Mouse (Mus musculus): ENCODE results near the gene Ntan1.
"Not testable (repeated sequence)": the region's sequence is repeated elsewhere in the genome, so short reads cannot be mapped to it uniquely, and the experiment has no call there.

Gene Ntan1

DNA sequence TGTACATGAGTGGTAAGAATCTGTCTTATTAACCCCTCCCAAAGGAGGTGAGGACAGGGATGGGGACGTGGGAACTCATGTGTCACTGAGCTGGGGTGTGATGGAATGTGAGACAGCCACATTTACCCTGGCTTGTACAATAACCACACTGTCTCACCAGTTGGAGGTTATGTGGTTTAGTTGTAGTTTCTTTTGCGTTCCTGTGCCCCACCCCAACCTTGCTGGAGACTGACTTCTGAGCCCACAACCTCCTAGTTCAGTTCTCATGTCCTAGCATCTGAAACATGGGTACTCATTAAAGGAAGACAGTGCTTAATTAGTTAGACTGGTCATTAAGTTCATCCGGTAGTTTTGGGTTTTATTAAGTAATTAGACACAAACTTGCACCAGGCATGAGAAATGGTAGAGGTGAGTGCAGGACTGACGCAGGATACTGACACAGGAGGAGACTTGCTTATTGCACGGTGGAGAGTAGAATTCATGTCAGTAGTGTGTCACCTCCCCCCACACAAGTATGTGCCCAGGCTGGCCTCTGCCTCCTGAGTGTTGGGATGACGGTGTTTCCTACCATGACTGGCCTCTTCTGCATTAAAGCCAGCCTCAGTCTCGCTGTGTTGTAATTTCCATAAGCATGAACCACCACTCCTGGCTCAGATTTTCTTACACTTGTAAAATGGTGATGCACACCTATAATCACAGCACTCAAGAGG is 7.3 kb downstream of the Ntan1 start:
- in situ Hi-C loops (cut with MboI; ENCODE audit: low pct_unique_long_range_greater_than_20kb in 1 of 2, low sequenced_read_pairs in 2 of 2, unreplicated experiment in 1 of 2), result no loop called here

- in situ Hi-C loops (cut with MboI; ENCODE audit: low pct_unique_long_range_greater_than_20kb in 1 of 2, low sequenced_read_pairs in 2 of 2, unreplicated experiment in 1 of 2), result no loop called here
Observed at GRCm38 (mm10) chr16:13826511-13826910, 7.9 kb downstream of the Ntan1 start.

GRCm38 (mm10) chr16:13830444-13830843 is 11.8 kb downstream of the Ntan1 start:
- in situ Hi-C loops (cut with MboI; ENCODE audit: low pct_unique_long_range_greater_than_20kb in 1 of 2, low sequenced_read_pairs in 2 of 2, unreplicated experiment in 1 of 2), result no loop called here

DNA sequence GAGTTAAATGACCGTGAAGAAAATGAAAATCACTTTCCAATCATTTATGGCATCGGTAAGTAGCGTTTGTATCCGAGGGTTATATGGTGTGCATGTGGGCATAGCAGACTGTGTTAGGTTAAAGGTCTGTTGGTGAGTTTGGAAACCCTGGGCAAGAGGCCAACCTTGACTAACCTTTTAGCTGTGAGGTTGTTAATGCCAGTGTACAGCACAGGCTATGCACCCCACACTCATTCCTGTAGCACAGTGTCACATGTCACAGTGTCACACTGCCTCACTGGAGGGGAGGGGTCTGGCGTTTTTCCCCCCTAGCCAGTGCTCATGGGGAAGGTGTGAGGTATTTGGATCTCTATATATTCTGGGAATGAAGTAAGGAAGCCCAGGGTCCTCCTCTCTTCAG is 13.0 kb downstream of the Ntan1 start:
- in situ Hi-C loops (cut with MboI; ENCODE audit: low pct_unique_long_range_greater_than_20kb in 1 of 2, low sequenced_read_pairs in 2 of 2, unreplicated experiment in 1 of 2), result no loop called here

- in situ Hi-C loops (cut with MboI; ENCODE audit: low pct_unique_long_range_greater_than_20kb in 1 of 2, low sequenced_read_pairs in 2 of 2, unreplicated experiment in 1 of 2), result no loop called here
Observed at GRCm38 (mm10) chr16:13834382-13834781, 15.7 kb downstream of the Ntan1 start.

GRCm38 (mm10) chr16:13840056-13840455 is 21.4 kb downstream of the Ntan1 start:
- in situ Hi-C loops (cut with MboI; ENCODE audit: low pct_unique_long_range_greater_than_20kb in 1 of 2, low sequenced_read_pairs in 2 of 2, unreplicated experiment in 1 of 2), result no loop called here

- in situ Hi-C loops (cut with MboI; ENCODE audit: low pct_unique_long_range_greater_than_20kb in 1 of 2, low sequenced_read_pairs in 2 of 2, unreplicated experiment in 1 of 2), result no loop called here
Observed at GRCm38 (mm10) chr16:13840956-13841355, 22.3 kb downstream of the Ntan1 start.

- in situ Hi-C loops (cut with MboI; ENCODE audit: low pct_unique_long_range_greater_than_20kb in 1 of 2, low sequenced_read_pairs in 2 of 2, unreplicated experiment in 1 of 2), result no loop called here
Observed at GRCm38 (mm10) chr16:13845031-13845430, 26.4 kb downstream of the Ntan1 start.

GRCm38 (mm10) chr16:13846675-13847074 is 28.0 kb downstream of the Ntan1 start:
- in situ Hi-C loops (cut with MboI; ENCODE audit: low pct_unique_long_range_greater_than_20kb in 1 of 2, low sequenced_read_pairs in 2 of 2, unreplicated experiment in 1 of 2), result no loop called here

DNA sequence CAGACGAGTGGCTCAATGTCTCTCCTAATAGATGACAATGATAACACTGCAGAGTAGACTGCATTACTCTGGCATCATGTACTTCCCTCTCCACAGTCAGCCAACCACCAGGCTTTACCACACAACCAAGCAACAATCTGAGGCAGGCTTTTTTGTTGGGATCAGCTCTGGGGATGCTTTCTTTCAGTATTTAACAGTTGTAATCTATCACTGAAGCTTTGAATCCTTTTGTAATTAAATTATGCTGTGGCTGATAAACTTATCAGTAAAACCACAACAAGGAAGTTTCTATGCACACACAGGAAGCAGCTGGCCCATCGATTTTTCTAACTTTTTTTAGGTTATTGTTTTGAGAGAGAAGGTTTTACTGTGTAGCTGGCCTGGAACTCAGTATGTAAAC is 29.7 kb downstream of the Ntan1 start:
- in situ Hi-C loops (cut with MboI; ENCODE audit: low pct_unique_long_range_greater_than_20kb in 1 of 2, low sequenced_read_pairs in 2 of 2, unreplicated experiment in 1 of 2), result no loop called here

DNA sequence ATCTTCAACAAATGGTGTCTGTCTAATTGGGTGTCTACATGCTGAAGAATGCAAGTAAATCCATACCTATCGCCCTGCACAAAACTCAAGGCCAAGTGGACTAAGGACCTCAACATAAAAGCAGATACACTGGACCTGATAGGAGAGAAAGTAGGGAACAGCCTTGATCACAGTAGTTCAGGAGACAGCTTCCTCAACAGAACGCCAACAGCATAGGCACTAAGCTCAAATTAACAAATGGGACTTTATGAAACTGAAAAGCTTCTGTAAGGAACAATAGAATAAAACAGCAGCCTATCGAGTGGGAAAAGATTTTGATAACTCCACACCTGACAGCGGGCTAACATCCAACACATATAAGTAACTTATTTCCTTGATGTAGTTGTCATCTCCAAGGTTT is 32.8 kb downstream of the Ntan1 start:
- in situ Hi-C loops (cut with MboI; ENCODE audit: low pct_unique_long_range_greater_than_20kb in 1 of 2, low sequenced_read_pairs in 2 of 2, unreplicated experiment in 1 of 2), result no loop called here

DNA sequence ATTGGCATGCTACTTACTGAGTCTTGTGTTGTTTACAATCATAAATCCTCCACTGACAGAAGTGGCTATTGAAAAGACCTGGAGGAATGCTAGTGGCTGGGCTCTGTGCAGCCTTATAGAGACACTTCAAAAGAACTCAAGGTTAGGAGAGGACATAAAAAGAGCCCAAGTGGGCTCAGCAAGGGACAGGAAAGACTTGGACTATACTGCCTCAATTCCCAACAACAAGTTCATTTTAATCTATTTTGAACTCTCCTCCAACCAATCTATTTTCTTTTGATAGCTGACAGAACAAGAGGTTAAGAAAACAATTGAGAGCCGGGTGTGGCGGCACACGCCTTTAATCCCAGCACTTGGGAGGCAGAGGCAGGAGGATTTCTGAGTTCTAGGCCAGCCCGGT is 35.2 kb downstream of the Ntan1 start:
- in situ Hi-C loops (cut with MboI; ENCODE audit: low pct_unique_long_range_greater_than_20kb in 1 of 2, low sequenced_read_pairs in 2 of 2, unreplicated experiment in 1 of 2), result no loop called here

DNA sequence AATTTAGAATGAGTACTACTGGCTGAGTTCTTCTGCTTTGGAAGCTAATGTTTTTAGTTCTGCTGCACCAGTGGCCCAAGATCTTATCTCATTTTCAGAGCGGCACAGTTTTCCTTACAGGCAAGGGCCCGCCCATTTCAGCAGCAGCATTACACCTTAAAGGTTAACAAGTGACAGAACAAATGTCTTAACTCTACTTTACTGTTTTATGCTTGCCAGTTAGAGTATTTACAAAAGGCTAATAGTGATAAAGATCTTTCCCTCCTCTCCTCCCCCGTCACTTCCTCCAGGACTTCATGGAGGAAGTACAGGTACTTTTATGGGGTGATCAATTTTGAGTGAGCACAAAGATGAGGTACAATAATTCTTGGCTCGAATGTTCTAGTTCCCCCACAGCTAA is 47.4 kb downstream of the Ntan1 start:
- in situ Hi-C loops (cut with MboI; ENCODE audit: low pct_unique_long_range_greater_than_20kb in 1 of 2, low sequenced_read_pairs in 2 of 2, unreplicated experiment in 1 of 2), result no loop called here

GRCm38 (mm10) chr16:13866616-13867015 is 48.0 kb downstream of the Ntan1 start:
- in situ Hi-C loops (cut with MboI; ENCODE audit: low pct_unique_long_range_greater_than_20kb in 1 of 2, low sequenced_read_pairs in 2 of 2, unreplicated experiment in 1 of 2), result no loop called here

DNA sequence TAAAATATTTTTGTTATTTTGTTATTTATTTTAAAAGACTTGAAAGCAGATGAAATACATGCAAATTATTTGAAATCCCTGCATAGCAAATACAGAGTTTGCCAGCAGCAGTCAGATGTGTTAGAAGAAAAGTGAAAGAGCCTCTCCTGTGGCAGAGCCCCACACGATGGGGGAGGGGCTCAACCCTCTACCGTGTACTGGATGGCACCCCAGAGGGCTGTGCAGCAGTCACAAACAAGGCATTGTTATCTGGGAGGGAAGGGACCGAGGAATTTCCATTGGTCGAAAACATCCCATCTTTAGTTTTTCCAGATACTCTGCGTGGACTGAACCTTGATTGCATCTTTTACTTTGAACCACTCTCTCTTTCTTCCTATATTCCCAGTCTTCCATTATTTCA is 48.8 kb downstream of the Ntan1 start:
- in situ Hi-C loops (cut with MboI; ENCODE audit: low pct_unique_long_range_greater_than_20kb in 1 of 2, low sequenced_read_pairs in 2 of 2, unreplicated experiment in 1 of 2), result not testable (repeated sequence)

DNA sequence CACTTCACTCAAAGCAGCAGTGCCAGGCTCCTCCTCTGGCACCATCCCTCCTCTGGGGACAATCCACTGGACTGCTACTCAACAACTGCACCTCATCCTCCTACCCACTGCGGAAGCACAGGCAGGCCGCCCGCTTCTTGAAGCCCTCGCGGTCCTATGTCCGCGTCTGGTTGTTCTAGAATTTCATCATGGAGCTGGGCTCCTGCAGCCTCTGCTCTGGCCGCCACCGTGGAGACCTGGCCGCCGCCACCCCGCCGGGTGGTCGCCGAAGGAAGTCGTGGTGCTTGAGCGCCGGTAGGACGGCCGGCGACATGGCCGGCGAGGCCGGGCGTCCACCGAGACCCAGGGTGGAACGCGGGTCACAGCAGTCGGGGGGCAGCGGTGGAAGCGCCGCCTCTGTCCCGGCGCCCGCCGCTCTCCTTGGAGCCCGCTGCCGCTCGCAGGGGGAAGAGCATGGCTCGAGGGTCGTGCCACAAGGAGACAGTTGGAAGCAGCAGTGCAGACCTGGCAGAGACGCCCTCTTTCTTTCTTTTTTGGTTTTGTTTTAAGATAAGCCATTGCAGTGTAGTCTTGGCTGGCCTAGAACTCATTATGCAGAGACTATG is 49.4 kb downstream of the Ntan1 start:
- in situ Hi-C loops (cut with MboI; ENCODE audit: low pct_unique_long_range_greater_than_20kb in 1 of 2, low sequenced_read_pairs in 2 of 2, unreplicated experiment in 1 of 2), result no loop called here

DNA sequence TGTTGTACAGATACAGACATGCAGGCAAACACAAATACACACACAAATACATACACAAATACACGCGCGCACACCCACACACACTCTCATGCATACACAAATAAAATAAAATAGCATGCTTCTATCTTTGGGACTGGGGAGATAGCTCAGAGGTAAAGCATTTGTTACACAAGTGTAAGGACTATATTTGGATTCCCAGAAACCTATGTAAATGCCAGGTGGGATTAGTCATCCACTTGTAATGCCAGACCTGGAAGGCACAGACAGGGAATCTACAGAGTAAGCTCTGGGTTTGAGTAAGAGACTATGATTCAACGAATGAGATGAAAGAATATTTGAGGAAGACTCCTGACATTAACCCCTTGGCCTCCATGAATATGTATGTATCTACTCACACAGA is 56.8 kb downstream of the Ntan1 start:
- in situ Hi-C loops (cut with MboI; ENCODE audit: low pct_unique_long_range_greater_than_20kb in 1 of 2, low sequenced_read_pairs in 2 of 2, unreplicated experiment in 1 of 2), result no loop called here

- in situ Hi-C loops (cut with MboI; ENCODE audit: low pct_unique_long_range_greater_than_20kb in 1 of 2, low sequenced_read_pairs in 2 of 2, unreplicated experiment in 1 of 2), result no loop called here
Observed at GRCm38 (mm10) chr16:13883094-13883774, 64.6 kb downstream of the Ntan1 start.

All from mouse embryonic stem cell (cell line).